Mouse (Mus musculus) kidney, adult 9 months (tissue): ENCODE results near the gene Rap1a.
"Not testable (repeated sequence)": the region's sequence is repeated elsewhere in the genome, so short reads cannot be mapped to it uniquely, and the experiment has no call there.

Experiments used
- DNase-seq: peaks from one replicate; pipeline ENCODE4 v3.0.0; 2022

Rap1a gene

GRCm38 (mm10) chr3:105712827-105713226, 88.3 kb downstream of the Rap1a start:
- DNase-seq = no peak

- no peak for DNase-seq
Observed at GRCm38 (mm10) chr3:105711741-105712140, 89.4 kb downstream of the Rap1a start.

GRCm38 (mm10) chr3:105710246-105710645, 90.9 kb downstream of the Rap1a start:
- DNase-seq = peak; percentile 19

- no peak for DNase-seq
Observed at GRCm38 (mm10) chr3:105707590-105707989, 93.5 kb downstream of the Rap1a start.

GRCm38 (mm10) chr3:105706366-105707020, 94.6 kb downstream of the Rap1a start:
- no peak for DNase-seq

- DNase-seq = no peak
Observed at GRCm38 (mm10) chr3:105705561-105705960, 95.6 kb downstream of the Rap1a start.

GRCm38 (mm10) chr3:105705061-105705549, 96.0 kb downstream of the Rap1a start:
- peak; percentile 27 for DNase-seq

- DNase-seq = peak; percentile 64
Observed at GRCm38 (mm10) chr3:105704031-105705008, 96.8 kb downstream of the Rap1a start, which contains the start of gene Inka2. Gene Inka2 (plus strand): TSS chr3:105704599.

DNA sequence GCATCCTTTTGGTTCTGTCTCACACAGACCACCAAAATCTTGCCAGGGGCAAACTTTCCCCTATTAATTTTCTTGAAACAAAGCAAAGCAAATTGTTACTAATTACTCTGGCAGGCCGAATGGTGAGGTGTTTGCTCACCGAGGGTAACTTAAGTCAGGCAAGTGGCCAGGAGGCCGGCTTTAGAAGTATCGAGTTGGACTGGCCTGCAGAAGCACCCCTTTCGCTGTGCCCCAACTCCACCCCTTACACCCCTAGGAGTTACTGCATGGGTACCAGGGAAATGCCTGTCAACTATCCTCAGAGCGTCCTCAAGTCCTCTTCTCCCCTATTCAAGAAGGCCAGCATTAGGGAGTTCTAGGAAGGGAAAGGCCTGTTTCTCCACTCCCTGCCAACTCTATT, 97.6 kb downstream of the Rap1a start:
- DNase-seq = no peak

GRCm38 (mm10) chr3:105701399-105701798, 99.7 kb downstream of the Rap1a start:
- peak; percentile 17 for DNase-seq

DNA sequence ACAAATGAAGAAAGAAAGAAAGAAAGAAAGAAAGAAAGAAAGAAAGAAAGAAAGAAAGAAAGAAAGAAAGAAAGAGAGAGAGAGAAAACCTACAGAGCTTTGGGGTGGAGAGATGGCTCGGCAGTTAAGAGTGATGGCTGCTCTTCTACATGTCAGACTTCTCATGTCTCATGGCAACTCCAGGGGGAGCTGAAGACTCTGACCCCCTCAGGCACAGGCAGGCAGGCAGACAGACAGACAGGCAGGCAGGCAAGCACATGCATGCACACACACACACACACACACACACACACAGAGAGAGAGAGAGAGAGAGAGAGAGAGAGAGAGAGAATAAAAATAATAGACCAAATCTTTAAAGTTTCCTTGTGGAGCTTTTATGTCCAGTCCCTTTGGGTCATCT, 100.3 kb downstream of the Rap1a start:
- DNase-seq = not testable (repeated sequence)

- DNase-seq = no peak
Observed at GRCm38 (mm10) chr3:105699241-105699933, 101.7 kb downstream of the Rap1a start.

DNA sequence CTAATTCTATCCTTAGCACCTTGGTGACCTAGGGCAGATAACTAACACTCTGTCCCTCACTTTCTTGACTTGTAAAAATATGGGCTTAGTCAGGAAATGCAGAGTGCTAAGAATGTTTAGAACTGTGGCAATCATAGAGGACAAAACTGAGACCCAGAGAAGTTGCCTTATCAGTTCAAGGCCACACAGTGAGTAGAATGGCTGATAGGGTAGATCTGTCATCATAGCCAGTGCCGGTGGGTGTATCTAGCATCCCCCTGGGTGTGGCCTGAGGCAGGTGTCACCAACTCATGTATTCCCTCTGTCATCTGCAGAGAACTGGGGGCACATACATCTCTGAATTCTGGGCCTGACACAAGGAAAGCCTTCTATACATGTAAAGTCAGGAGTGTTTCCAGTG, 102.8 kb downstream of the Rap1a start:
- no peak for DNase-seq

DNA sequence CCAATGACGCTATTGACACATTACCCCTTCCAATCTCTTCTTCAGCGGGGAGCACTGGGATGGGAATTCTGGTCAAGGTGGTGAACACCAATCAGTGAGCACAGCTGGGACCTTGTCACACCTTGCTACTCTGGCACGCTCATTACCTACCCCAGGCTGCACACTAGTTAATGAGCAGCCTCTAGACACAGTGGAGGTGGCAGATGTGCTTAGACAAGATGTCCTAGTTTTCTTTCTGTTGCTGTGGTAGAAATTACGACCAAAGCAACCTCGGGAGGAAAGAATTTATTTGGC, 104.0 kb downstream of the Rap1a start:
- DNase-seq = no peak

DNA sequence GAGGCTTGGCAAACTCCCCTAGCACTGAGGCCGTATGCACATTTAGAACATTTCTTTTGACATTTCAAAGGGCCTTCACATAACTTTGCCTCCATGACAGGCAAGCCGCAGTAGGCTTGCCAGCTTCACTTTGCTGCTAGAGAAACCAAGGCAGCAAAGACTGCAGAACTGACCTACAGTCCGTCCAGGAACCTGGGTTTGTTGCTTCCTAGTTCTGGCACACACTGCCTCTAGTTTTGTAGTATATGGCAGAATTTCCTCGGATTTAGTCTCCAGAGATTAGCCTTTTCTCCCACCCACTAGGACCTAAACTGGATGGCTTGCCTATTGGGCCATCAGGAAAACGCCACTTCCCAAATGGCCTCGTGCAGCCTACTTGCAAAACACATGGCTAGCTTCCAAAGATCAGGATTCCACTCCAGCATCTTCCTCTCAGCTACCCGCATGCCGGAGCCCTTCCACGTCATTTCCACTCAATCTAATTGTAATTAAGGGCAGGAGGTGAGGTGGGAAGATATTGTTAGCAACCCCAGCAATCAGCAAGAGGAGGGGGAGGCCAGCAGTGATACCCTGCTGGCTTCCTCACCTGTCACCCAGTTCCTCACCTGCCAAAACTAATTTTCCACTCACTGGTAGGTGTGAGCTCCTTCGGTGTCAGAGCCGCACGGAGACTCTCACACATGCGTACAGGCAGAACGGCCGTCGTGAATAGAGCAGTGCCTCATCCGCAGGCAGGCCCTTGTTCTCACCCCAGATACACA, 104.6 kb downstream of the Rap1a start:
- DNase-seq = no peak

DNA sequence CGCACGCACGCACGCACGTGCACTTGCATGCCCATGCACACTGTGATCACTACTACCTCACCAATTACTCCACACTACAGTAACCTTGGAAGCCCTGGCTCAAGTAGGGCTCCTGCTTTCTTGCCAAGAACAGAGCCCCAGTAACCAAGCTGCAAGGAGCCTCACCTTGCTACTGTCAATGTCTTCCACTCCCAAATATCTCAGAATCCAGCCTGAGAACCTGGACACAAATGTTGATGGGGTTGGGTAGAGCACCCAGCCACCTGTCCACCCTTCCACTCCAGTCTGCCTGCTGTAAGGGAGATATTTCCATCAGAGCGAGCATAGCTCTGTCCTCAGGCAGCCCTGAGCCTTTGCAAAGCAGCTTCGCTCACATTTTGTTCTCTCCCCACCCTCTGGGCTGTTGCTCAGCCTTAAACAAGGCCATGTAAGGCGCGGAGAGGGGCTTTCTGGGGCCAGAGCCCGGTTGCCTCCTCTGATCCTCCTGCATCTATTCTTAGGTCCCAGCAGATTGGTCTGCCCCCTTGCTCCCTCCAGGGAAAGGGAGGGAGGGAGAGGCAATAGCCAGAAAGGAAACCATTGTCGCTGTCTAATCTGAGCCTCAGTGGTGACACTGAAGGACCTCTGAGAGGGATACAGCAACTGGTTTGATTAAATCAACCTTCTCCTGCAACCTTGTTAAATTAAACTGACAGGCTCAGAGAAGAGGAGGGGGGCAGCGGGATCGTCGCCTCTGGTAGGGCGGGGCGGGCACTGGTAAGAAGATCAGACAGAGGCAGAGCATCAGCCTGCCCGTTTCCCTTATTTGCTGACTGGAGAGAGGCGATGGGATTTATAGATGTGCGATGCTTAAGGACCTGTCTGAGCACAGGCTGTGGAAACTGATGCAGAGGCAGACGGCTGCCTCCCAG, 105.4 kb downstream of the Rap1a start:
- no peak for DNase-seq

GRCm38 (mm10) chr3:105693327-105694080, 107.6 kb downstream of the Rap1a start:
- no peak for DNase-seq

GRCm38 (mm10) chr3:105688536-105688935, 112.6 kb downstream of the Rap1a start:
- no peak for DNase-seq

GRCm38 (mm10) chr3:105687324-105688060, 113.6 kb downstream of the Rap1a start, which contains the start of gene Ddx20:
Gene Ddx20 (minus strand): TSS chr3:105687574.
- DNase-seq = peak; percentile 98
